8 mouse cellular contexts compared by ENCODE assay signal in the genomic region with DNA sequence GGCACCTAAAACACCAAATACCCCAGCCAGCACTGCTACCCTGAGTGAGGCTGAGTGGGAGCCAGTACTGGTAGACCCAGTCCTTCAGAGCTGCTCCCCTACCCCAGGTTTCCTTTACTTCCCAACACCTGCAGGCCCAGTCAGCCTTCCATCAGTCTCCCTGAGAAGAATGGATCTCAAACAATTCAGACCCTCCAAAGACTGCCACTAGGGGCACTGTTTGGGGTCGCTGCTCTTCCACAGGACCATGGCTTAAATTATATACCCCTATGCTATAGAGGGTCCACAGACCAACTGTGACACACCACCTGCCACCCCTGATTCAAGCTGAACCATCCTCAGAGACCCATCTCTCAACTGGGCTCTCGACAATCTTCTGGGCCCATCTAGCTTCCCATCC. TPM values are rescaled to one million over a fixed set of nuclear protein-coding genes. Genes with fewer than 3 reads are reported as not detected.
A peak's percentile ranks its signal among the peaks of the same experiment; 100 is the strongest.
DNase-seq lines count a peak whose midpoint lies in the region; ATAC-seq and TF ChIP-seq lines count a peak whose summit lies in the region.

No protein-coding gene starts in this region.

- no peak overlapping the region; the same call in 1 of the 2 replicates for H3K27ac ChIP-seq in heart, postnatal 0 days (ENCODE audit: low read depth)
- H3K27ac ChIP-seq in bone marrow, adult 2 months (ENCODE audit: control insufficient read depth, insufficient read depth, low read depth, low read length, poor library complexity): no peak overlapping the region
- H3K27ac ChIP-seq in intestine, postnatal 0 days (ENCODE audit: low read depth, low read length): no peak overlapping the region
- H3K27ac ChIP-seq in olfactory bulb, adult 2 months (ENCODE audit: insufficient read depth, low read depth, low read length): 0 out of 2 replicates have a peak overlapping the region, but pooled peaks have one; percentile 2

- no peak for ATAC-seq in heart, postnatal 0 days (ENCODE audit: insufficient read depth, low read depth)
- no peak for ATAC-seq in intestine, postnatal 0 days

- no peak for TF ChIP-seq POLR2A in bone marrow, adult 2 months (IDR thresholded peaks at IDR 0.05; ENCODE audit: borderline replicate concordance, control insufficient read depth, low read depth, low read length)
- TF ChIP-seq POLR2A in olfactory bulb, adult 2 months (IDR thresholded peaks at IDR 0.05; ENCODE audit: insufficient read depth, low read depth, low read length): no peak

- H3K4me2 ChIP-seq in heart, postnatal 0 days (ENCODE audit: low read depth, low read length): no peak overlapping the region; the same call in 1 of the 2 replicates
- peak overlapping the region; percentile 27; the same call in 1 of the 2 replicates for H3K4me2 ChIP-seq in intestine, postnatal 0 days (replicated peaks; ENCODE audit: low read depth)

- H3K4me1 ChIP-seq in heart, postnatal 0 days (ENCODE audit: control insufficient read depth, insufficient read depth): peaks cover 37% of the 10 kb centered on the region; the same call in 1 of the 2 replicates
- peaks cover 8% of the 10 kb centered on the region for H3K4me1 ChIP-seq in bone marrow, adult 2 months (ENCODE audit: control insufficient read depth, insufficient read depth, low read length)
- H3K4me1 ChIP-seq in intestine, postnatal 0 days (replicated peaks; ENCODE audit: control insufficient read depth, insufficient read depth, low read length): peaks cover 12% of the 10 kb centered on the region; the same call in 1 of the 2 replicates
- peaks cover 56% of the 10 kb centered on the region for H3K4me1 ChIP-seq in olfactory bulb, adult 2 months (ENCODE audit: control insufficient read depth, insufficient read depth, low read length)

- intact Hi-C loops in heart, postnatal 36 days (cut with DNase I): no loop called here

- TF ChIP-seq CTCF in heart, postnatal 0 days (IDR thresholded peaks at IDR 0.05; ENCODE audit: low read depth): peak; percentile 38
- peak; percentile 52 for TF ChIP-seq CTCF in bone marrow, adult 2 months (IDR thresholded peaks at IDR 0.05; ENCODE audit: control insufficient read depth, insufficient read depth, low read length)
- peak; percentile 68 for TF ChIP-seq CTCF in intestine, postnatal 0 days (IDR thresholded peaks at IDR 0.05; ENCODE audit: low read depth)
- no peak for TF ChIP-seq CTCF in olfactory bulb, adult 2 months (IDR thresholded peaks at IDR 0.05; ENCODE audit: insufficient read depth, low read depth, low read length)

- H3K36me3 ChIP-seq in heart, postnatal 0 days (replicated peaks; ENCODE audit: control insufficient read depth, insufficient read depth, low read length): no peaks in the 10 kb centered on the region; the same call in 1 of the 2 replicates
- H3K36me3 ChIP-seq in intestine, postnatal 0 days (ENCODE audit: control insufficient read depth, insufficient read depth): peaks cover 5% of the 10 kb centered on the region; the same call in 1 of the 2 replicates

- H3K9me3 ChIP-seq in heart, postnatal 0 days (replicated peaks; ENCODE audit: control insufficient read depth, low read length): no peaks in the 10 kb centered on the region
- H3K9me3 ChIP-seq in intestine, postnatal 0 days (ENCODE audit: control insufficient read depth): no peaks in the 10 kb centered on the region

- H3K4me3 ChIP-seq in heart, postnatal 0 days (ENCODE audit: low read depth, low read length): no peak overlapping the region
- no peak overlapping the region for H3K4me3 ChIP-seq in bone marrow, adult 2 months (replicated peaks; ENCODE audit: control insufficient read depth, low read depth, low read length)
- H3K4me3 ChIP-seq in intestine, postnatal 0 days (ENCODE audit: low read depth, low read length): no peak overlapping the region
- H3K4me3 ChIP-seq in olfactory bulb, adult 2 months (ENCODE audit: insufficient read depth, low read depth, low read length): no peak overlapping the region

- no peak overlapping the region for H3K9ac ChIP-seq in heart, postnatal 0 days (replicated peaks; ENCODE audit: low read depth, low read length)
- H3K9ac ChIP-seq in intestine, postnatal 0 days (ENCODE audit: low read depth, low read length): peak overlapping the region; percentile 7; the same call in 1 of the 2 replicates

- no peak for TF ChIP-seq EP300 in heart, postnatal 0 days (IDR thresholded peaks at IDR 0.05; ENCODE audit: low read depth)

- DNase-seq in heart, postnatal 0 days (ENCODE audit: low spot score): no peak
- DNase-seq in heart, postnatal 36 days: no peak
- DNase-seq in layer of hippocampus, adult 18-20 months (ENCODE audit: low spot score in 2 of 2): no peak
- DNase-seq in layer of hippocampus, adult 8-10 months (ENCODE audit: low spot score in 2 of 2): no peak
- no peak for DNase-seq in gastrocnemius, postnatal 25 days

- no peaks in the 10 kb centered on the region for H3K27me3 ChIP-seq in heart, postnatal 0 days (ENCODE audit: control insufficient read depth, insufficient read depth, low read length)
- no peaks in the 10 kb centered on the region for H3K27me3 ChIP-seq in intestine, postnatal 0 days (replicated peaks; ENCODE audit: control insufficient read depth, insufficient read depth, low read length)

- WGBS in heart, postnatal 0 days: 51% methylated on average over 2 of the region's 2 CpGs
- WGBS in bone marrow, adult 2 months: 60% methylated on average over 2 of the region's 2 CpGs
- 61% methylated on average over 2 of the region's 2 CpGs for WGBS in intestine, postnatal 0 days
- WGBS in olfactory bulb, adult 2 months: 42% methylated on average over 2 of the region's 2 CpGs

RNA-seq across cellular contexts. Expression of gene Ppp1r37, which starts 3.9 kb away (rescaled TPM):
- 40.6 and 53.3 TPM in 2 replicates for total RNA-seq in heart, postnatal 0 days (2014; rRNA removed; ENCODE audit: low replicate concordance)
- 11.4 and 12.6 TPM in 2 replicates for polyA plus RNA-seq in heart, postnatal 0 days (2015; fragmentation: Nextera tagmentation; extraction: Ambion mirVana)
- total RNA-seq in heart, postnatal 36 days (2021): 10 to 100 TPM; 56.0 to 59.3 TPM
- 71.6 and 93.5 TPM in 2 replicates for polyA plus RNA-seq in bone marrow, adult 2 months (2011; ENCODE audit: insufficient read depth, insufficient read length, low replicate concordance, missing spikeins)
- polyA plus RNA-seq in intestine, postnatal 0 days (2015; fragmentation: Nextera tagmentation; extraction: Ambion mirVana): 13.9 and 15.0 TPM in 2 replicates
- polyA plus RNA-seq in olfactory bulb, adult 2 months (2012; ENCODE audit: insufficient read depth, insufficient read length, low replicate concordance, missing spikeins): not detected in 2 replicates
- 100 to 1,000 TPM; 122 to 129 TPM for total RNA-seq in layer of hippocampus, adult 18-20 months (2021)
- total RNA-seq in layer of hippocampus, adult 8-10 months (2022): 100 to 1,000 TPM in 2 of 4 experiments, 10 to 100 TPM in 2; 97.7 to 120 (median 108) TPM
- 10 to 100 TPM; 34.5 to 38.6 TPM for total RNA-seq in gastrocnemius, postnatal 25 days (2021)

RNA-seq across cellular contexts. Expression of gene Zfp296, which starts 18.1 kb away (rescaled TPM):
- total RNA-seq in heart, postnatal 0 days (2014; rRNA removed; ENCODE audit: low replicate concordance): 0.12 and 3.6 TPM in 2 replicates
- 0.12 and 0.15 TPM in 2 replicates for polyA plus RNA-seq in heart, postnatal 0 days (2015; fragmentation: Nextera tagmentation; extraction: Ambion mirVana)
- under 1 TPM in 1 of 2 experiments, not detected in 1; 0.50 TPM for total RNA-seq in heart, postnatal 36 days (2021)
- polyA plus RNA-seq in bone marrow, adult 2 months (2011; ENCODE audit: insufficient read depth, insufficient read length, low replicate concordance, missing spikeins): 2.8 and 3.0 TPM in 2 replicates
- polyA plus RNA-seq in intestine, postnatal 0 days (2015; fragmentation: Nextera tagmentation; extraction: Ambion mirVana): 0.14 TPM in 1 of 2 replicates, not detected in the other
- not detected in 2 replicates for polyA plus RNA-seq in olfactory bulb, adult 2 months (2012; ENCODE audit: insufficient read depth, insufficient read length, low replicate concordance, missing spikeins)
- total RNA-seq in layer of hippocampus, adult 18-20 months (2021): under 1 TPM; 0.74 to 0.89 TPM
- total RNA-seq in layer of hippocampus, adult 8-10 months (2022): 1 to 10 TPM in 2 of 4 experiments, under 1 TPM in 2; 0.90 to 1.3 (median 1.0) TPM
- under 1 TPM; 0.28 to 0.40 TPM for total RNA-seq in gastrocnemius, postnatal 25 days (2021)

RNA-seq across cellular contexts. Expression of gene Gemin7, which starts 18.4 kb away (rescaled TPM):
- 63.2 and 67.3 TPM in 2 replicates for total RNA-seq in heart, postnatal 0 days (2014; rRNA removed; ENCODE audit: low replicate concordance)
- polyA plus RNA-seq in heart, postnatal 0 days (2015; fragmentation: Nextera tagmentation; extraction: Ambion mirVana): 114 and 115 TPM in 2 replicates
- 10 to 100 TPM; 44.1 to 47.8 TPM for total RNA-seq in heart, postnatal 36 days (2021)
- 52.9 and 74.3 TPM in 2 replicates for polyA plus RNA-seq in bone marrow, adult 2 months (2011; ENCODE audit: insufficient read depth, insufficient read length, low replicate concordance, missing spikeins)
- 99.5 and 102 TPM in 2 replicates for polyA plus RNA-seq in intestine, postnatal 0 days (2015; fragmentation: Nextera tagmentation; extraction: Ambion mirVana)
- polyA plus RNA-seq in olfactory bulb, adult 2 months (2012; ENCODE audit: insufficient read depth, insufficient read length, low replicate concordance, missing spikeins): not detected in 2 replicates
- total RNA-seq in layer of hippocampus, adult 18-20 months (2021): 10 to 100 TPM; 44.4 to 45.6 TPM
- 10 to 100 TPM; 43.4 to 54.4 (median 49.2) TPM for total RNA-seq in layer of hippocampus, adult 8-10 months (2022)
- total RNA-seq in gastrocnemius, postnatal 25 days (2021): 10 to 100 TPM; 58.1 to 58.5 TPM

RNA-seq across cellular contexts. Expression of gene Nkpd1, which starts 41.3 kb away (rescaled TPM):
- not detected in 2 replicates for total RNA-seq in heart, postnatal 0 days (2014; rRNA removed; ENCODE audit: low replicate concordance)
- not detected in 2 replicates for polyA plus RNA-seq in heart, postnatal 0 days (2015; fragmentation: Nextera tagmentation; extraction: Ambion mirVana)
- total RNA-seq in heart, postnatal 36 days (2021): not detected
- not detected in 2 replicates for polyA plus RNA-seq in bone marrow, adult 2 months (2011; ENCODE audit: insufficient read depth, insufficient read length, low replicate concordance, missing spikeins)
- not detected in 2 replicates for polyA plus RNA-seq in intestine, postnatal 0 days (2015; fragmentation: Nextera tagmentation; extraction: Ambion mirVana)
- not detected in 2 replicates for polyA plus RNA-seq in olfactory bulb, adult 2 months (2012; ENCODE audit: insufficient read depth, insufficient read length, low replicate concordance, missing spikeins)
- total RNA-seq in layer of hippocampus, adult 18-20 months (2021): under 1 TPM; 0.56 to 0.57 TPM
- under 1 TPM; 0.39 to 0.86 (median 0.77) TPM for total RNA-seq in layer of hippocampus, adult 8-10 months (2022)
- not detected for total RNA-seq in gastrocnemius, postnatal 25 days (2021)

RNA-seq across cellular contexts. Expression of gene Clasrp, which starts 45.3 kb away (rescaled TPM):
- 18.9 and 75.2 TPM in 2 replicates for total RNA-seq in heart, postnatal 0 days (2014; rRNA removed; ENCODE audit: low replicate concordance)
- 13.4 and 17.5 TPM in 2 replicates for polyA plus RNA-seq in heart, postnatal 0 days (2015; fragmentation: Nextera tagmentation; extraction: Ambion mirVana)
- 10 to 100 TPM; 16.0 to 16.8 TPM for total RNA-seq in heart, postnatal 36 days (2021)
- 64.7 and 98.2 TPM in 2 replicates for polyA plus RNA-seq in bone marrow, adult 2 months (2011; ENCODE audit: insufficient read depth, insufficient read length, low replicate concordance, missing spikeins)
- polyA plus RNA-seq in intestine, postnatal 0 days (2015; fragmentation: Nextera tagmentation; extraction: Ambion mirVana): 14.8 and 16.9 TPM in 2 replicates
- not detected in 2 replicates for polyA plus RNA-seq in olfactory bulb, adult 2 months (2012; ENCODE audit: insufficient read depth, insufficient read length, low replicate concordance, missing spikeins)
- 10 to 100 TPM; 79.5 to 81.8 TPM for total RNA-seq in layer of hippocampus, adult 18-20 months (2021)
- total RNA-seq in layer of hippocampus, adult 8-10 months (2022): 100 to 1,000 TPM in 2 of 4 experiments, 10 to 100 TPM in 2; 96.9 to 109 (median 101) TPM
- total RNA-seq in gastrocnemius, postnatal 25 days (2021): 10 to 100 TPM; 11.2 to 12.4 TPM
